Mouse (Mus musculus): ENCODE measurements around the gene Plekho1. TPM values are rescaled to one million over a fixed set of nuclear protein-coding genes. Genes with fewer than 3 reads are reported as not detected.
"Not testable (repeated sequence)": the region's sequence is repeated elsewhere in the genome, so short reads cannot be mapped to it uniquely, and the experiment has no call there.

Gene Plekho1
- polyA plus RNA-seq, 1 experiment from 2014 or later, result 72.8 TPM

DNA sequence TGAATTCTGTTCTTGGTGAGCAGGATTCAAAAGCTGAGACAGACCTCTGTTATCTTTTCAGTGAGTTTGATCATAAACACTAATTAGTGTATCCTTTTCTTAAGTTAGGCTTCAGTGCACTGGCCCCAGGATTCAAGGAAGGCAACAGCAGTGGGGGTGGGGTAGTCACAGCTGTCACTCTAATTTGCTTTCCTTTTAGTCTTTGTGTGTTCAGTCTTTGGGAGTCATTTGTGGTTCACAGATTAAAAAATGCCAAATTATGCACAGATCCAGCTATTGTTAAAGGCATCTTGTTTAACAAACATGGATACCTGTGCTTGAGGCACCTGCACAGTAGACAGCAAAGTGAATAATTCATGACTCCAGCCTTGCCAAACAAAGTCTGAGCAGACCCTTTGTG, 42.8 kb downstream of the Plekho1 start:
- no peaks in the 10 kb centered on the region for H3K9me3 ChIP-seq (ENCODE audit: control insufficient read depth, low read length)
- no peak for ATAC-seq (ENCODE audit: insufficient read depth, low FRiP score, low TSS enrichment)
- no peaks in the 10 kb centered on the region for H3K27me3 ChIP-seq (ENCODE audit: control insufficient read depth, insufficient read depth, low read length)
- H3K36me3 ChIP-seq (ENCODE audit: control insufficient read depth, insufficient read depth, low read length), result no peaks in the 10 kb centered on the region; the same call in 1 of the 2 replicates
- no peak overlapping the region for H3K9ac ChIP-seq (ENCODE audit: low read length)
- no peak overlapping the region for H3K4me3 ChIP-seq (ENCODE audit: low read depth, low read length)
- no peak for DNase-seq (ENCODE audit: low spot score)
- H3K27ac ChIP-seq (ENCODE audit: low read depth, low read length), result no peak overlapping the region
- H3K4me1 ChIP-seq (ENCODE audit: control insufficient read depth, insufficient read depth, low read length), result no peaks in the 10 kb centered on the region
- no peak overlapping the region for H3K4me2 ChIP-seq (ENCODE audit: low read depth)

GRCm38 (mm10) chr3:95951566-95951965, 44.2 kb downstream of the Plekho1 start:
- H3K27me3 ChIP-seq (ENCODE audit: control insufficient read depth, insufficient read depth, low read length), result not testable (repeated sequence)
- H3K4me3 ChIP-seq (ENCODE audit: low read depth, low read length), result peak overlapping the region; percentile 37
- peak; percentile 26 for ATAC-seq (ENCODE audit: insufficient read depth, low FRiP score, low TSS enrichment)

GRCm38 (mm10) chr3:95950763-95951551, 44.8 kb downstream of the Plekho1 start:
- ATAC-seq (ENCODE audit: insufficient read depth, low FRiP score, low TSS enrichment) (peak; percentile 93), DNase-seq (ENCODE audit: low spot score) (peak; percentile 93)
- Histone ChIP-seq H3K4me3 (ENCODE audit: low read depth, low read length) (peak overlapping the region; percentile 37), H3K4me1 (ENCODE audit: control insufficient read depth, insufficient read depth, low read length) (no peaks in the 10 kb centered on the region), H3K27me3 (ENCODE audit: control insufficient read depth, insufficient read depth, low read length) (no peaks in the 10 kb centered on the region), H3K36me3 (ENCODE audit: control insufficient read depth, insufficient read depth, low read length) (peaks cover under 1% of the 10 kb centered on the region; the same call in 1 of the 2 replicates), H3K9ac (ENCODE audit: low read length) (peak overlapping the region; percentile 51), H3K9me3 (ENCODE audit: control insufficient read depth, low read length) (no peaks in the 10 kb centered on the region), H3K27ac (ENCODE audit: low read depth, low read length) (peak overlapping the region; percentile 95), H3K4me2 (ENCODE audit: low read depth) (peak overlapping the region; percentile 70)
- WGBS, result 1% methylated on average over 49 of the region's 49 CpGs

More at GRCm38 (mm10) chr3:95951566-95951965, 44.2 kb downstream of the Plekho1 start:
- not testable (repeated sequence) for H3K9me3 ChIP-seq (ENCODE audit: control insufficient read depth, low read length); DNase-seq (ENCODE audit: low spot score); H3K36me3 ChIP-seq (ENCODE audit: control insufficient read depth, insufficient read depth, low read length); H3K4me1 ChIP-seq (ENCODE audit: control insufficient read depth, insufficient read depth, low read length)
- 74% methylated on average over 12 of the region's 12 CpGs for WGBS
- Histone ChIP-seq H3K27ac (ENCODE audit: low read depth, low read length) (peak overlapping the region; percentile 95), H3K9ac (ENCODE audit: low read length) (peak overlapping the region; percentile 51), H3K4me2 (ENCODE audit: low read depth) (peak overlapping the region; percentile 70)

DNA sequence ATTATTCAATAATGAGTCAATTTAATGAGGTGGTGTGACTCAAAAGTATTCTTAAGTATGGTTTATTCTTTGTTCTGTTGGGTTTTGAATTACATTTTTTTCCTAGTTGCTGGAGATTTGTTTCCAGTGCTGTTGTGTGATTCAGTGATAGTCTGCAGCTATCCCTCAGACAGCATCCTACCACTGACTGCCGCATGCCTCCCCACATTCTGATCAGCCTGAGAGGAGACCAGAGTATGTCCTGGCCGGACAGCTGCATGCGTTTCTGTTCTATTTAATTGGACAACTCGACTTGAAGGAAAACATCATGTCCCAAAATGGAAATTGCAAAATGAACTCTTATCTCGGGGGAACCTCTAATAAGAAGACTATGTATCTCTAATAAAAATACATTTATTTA, 47.5 kb downstream of the Plekho1 start:
- ATAC-seq (ENCODE audit: insufficient read depth, low FRiP score, low TSS enrichment) (no peak), DNase-seq (ENCODE audit: low spot score) (no peak)
- Histone ChIP-seq H3K4me2 (ENCODE audit: low read depth) (no peak overlapping the region), H3K4me3 (ENCODE audit: low read depth, low read length) (no peak overlapping the region), H3K4me1 (ENCODE audit: control insufficient read depth, insufficient read depth, low read length) (no peaks in the 10 kb centered on the region), H3K27ac (ENCODE audit: low read depth, low read length) (no peak overlapping the region), H3K36me3 (ENCODE audit: control insufficient read depth, insufficient read depth, low read length) (peaks cover 6% of the 10 kb centered on the region; the same call in 1 of the 2 replicates), H3K9me3 (ENCODE audit: control insufficient read depth, low read length) (no peaks in the 10 kb centered on the region), H3K9ac (ENCODE audit: low read length) (no peak overlapping the region), H3K27me3 (ENCODE audit: control insufficient read depth, insufficient read depth, low read length) (no peaks in the 10 kb centered on the region)
- 92% methylated on average over 5 of the region's 5 CpGs for WGBS

DNA sequence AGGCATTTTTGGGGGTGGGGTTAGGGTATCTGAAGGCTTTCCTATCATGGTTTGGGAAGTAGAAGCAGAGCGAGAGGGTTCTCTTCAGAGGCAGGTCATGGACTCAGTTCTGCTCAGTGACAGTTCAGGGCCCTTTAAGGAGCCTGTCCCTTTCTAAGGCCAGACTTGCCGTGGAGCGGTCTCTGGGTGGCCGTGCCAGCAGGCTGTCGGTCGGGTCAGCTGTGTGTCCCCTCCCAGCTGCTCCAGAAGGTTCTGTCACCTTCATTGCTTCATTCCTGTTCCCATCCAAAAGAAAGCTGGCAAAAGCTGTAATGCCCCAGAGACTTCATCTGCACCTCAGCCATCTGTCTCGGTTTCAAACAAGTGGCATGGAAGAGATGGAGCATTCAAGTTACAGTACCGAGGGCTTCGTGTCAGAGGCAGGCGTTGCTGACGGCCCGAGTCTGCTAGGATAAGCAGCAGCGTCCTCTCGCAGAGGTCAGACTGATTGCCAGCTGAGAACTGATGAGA, 50.0 kb downstream of the Plekho1 start:
- Histone ChIP-seq H3K27ac (ENCODE audit: low read depth, low read length) (no peak overlapping the region), H3K9me3 (ENCODE audit: control insufficient read depth, low read length) (no peaks in the 10 kb centered on the region), H3K4me2 (ENCODE audit: low read depth) (no peak overlapping the region), H3K4me3 (ENCODE audit: low read depth, low read length) (no peak overlapping the region), H3K36me3 (ENCODE audit: control insufficient read depth, insufficient read depth, low read length) (peaks cover 14% of the 10 kb centered on the region), H3K4me1 (ENCODE audit: control insufficient read depth, insufficient read depth, low read length) (no peaks in the 10 kb centered on the region), H3K27me3 (ENCODE audit: control insufficient read depth, insufficient read depth, low read length) (no peaks in the 10 kb centered on the region), H3K9ac (ENCODE audit: low read length) (no peak overlapping the region)
- ATAC-seq (ENCODE audit: insufficient read depth, low FRiP score, low TSS enrichment) (no peak), DNase-seq (ENCODE audit: low spot score) (no peak)
- WGBS, result 90% methylated on average over 14 of the region's 14 CpGs

GRCm38 (mm10) chr3:95944742-95945141, 51.1 kb downstream of the Plekho1 start:
- H3K36me3 ChIP-seq (ENCODE audit: control insufficient read depth, insufficient read depth, low read length), result peaks cover 17% of the 10 kb centered on the region
- H3K9me3 ChIP-seq (ENCODE audit: control insufficient read depth, low read length), result no peaks in the 10 kb centered on the region
- WGBS, result 91% methylated on average over 8 of the region's 8 CpGs
- H3K27me3 ChIP-seq (ENCODE audit: control insufficient read depth, insufficient read depth, low read length), result no peaks in the 10 kb centered on the region
- H3K27ac ChIP-seq (ENCODE audit: low read depth, low read length), result no peak overlapping the region
- no peak overlapping the region for H3K9ac ChIP-seq (ENCODE audit: low read length)
- H3K4me1 ChIP-seq (ENCODE audit: control insufficient read depth, insufficient read depth, low read length), result no peaks in the 10 kb centered on the region
- no peak overlapping the region for H3K4me3 ChIP-seq (ENCODE audit: low read depth, low read length)
- ATAC-seq (ENCODE audit: insufficient read depth, low FRiP score, low TSS enrichment) (no peak), DNase-seq (ENCODE audit: low spot score) (no peak)
- H3K4me2 ChIP-seq (ENCODE audit: low read depth), result no peak overlapping the region

DNA sequence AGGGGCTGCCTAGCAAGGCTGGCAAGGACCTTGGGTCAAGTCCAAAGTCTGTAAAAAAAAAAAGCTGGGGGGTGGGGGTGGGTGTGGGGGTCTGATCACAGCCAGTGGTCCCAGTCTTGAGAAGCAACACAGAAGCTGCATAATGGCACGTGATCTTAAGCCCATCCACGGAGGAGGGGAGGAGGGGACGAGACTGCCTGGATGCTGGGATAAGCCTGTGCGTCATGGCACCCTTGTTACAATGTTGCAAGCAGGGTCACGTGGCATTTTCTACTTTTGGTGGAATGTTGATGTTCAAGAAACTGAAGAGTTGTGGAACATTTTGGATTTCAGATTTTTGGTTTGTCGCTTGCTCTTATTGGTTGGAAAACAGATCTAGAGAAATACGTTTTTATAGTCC, 52.6 kb downstream of the Plekho1 start:
- Histone ChIP-seq H3K27ac (ENCODE audit: low read depth, low read length) (no peak overlapping the region), H3K4me3 (ENCODE audit: low read depth, low read length) (no peak overlapping the region), H3K27me3 (ENCODE audit: control insufficient read depth, insufficient read depth, low read length) (no peaks in the 10 kb centered on the region), H3K9me3 (ENCODE audit: control insufficient read depth, low read length) (no peaks in the 10 kb centered on the region), H3K4me2 (ENCODE audit: low read depth) (no peak overlapping the region), H3K4me1 (ENCODE audit: control insufficient read depth, insufficient read depth, low read length) (no peaks in the 10 kb centered on the region), H3K36me3 (ENCODE audit: control insufficient read depth, insufficient read depth, low read length) (peaks cover 27% of the 10 kb centered on the region), H3K9ac (ENCODE audit: low read length) (no peak overlapping the region)
- 98% methylated on average over 7 of the region's 7 CpGs for WGBS
- DNase-seq (ENCODE audit: low spot score), result no peak
- ATAC-seq (ENCODE audit: insufficient read depth, low FRiP score, low TSS enrichment), result no peak

DNA sequence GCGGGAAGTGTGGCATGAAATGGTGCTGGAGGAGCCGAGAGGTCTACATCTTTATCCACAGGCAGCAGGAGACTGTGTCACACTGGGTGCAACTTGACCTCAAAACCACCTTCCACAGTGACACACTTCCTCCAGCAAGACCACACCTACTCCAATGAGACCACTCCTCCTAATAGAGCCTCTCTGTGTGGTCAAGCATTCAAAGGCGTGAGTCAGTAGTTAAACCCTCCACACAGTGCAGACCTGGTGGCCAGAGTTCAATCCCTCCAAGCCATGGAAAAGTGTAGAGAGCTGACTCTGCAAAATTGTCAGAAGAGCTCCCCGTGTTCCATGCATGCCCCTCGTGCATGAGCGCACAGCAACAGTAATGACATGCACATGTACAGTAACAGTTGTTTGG, 53.1 kb downstream of the Plekho1 start:
- no peak overlapping the region for H3K4me3 ChIP-seq (ENCODE audit: low read depth, low read length)
- no peak overlapping the region for H3K4me2 ChIP-seq (ENCODE audit: low read depth)
- no peaks in the 10 kb centered on the region for H3K27me3 ChIP-seq (ENCODE audit: control insufficient read depth, insufficient read depth, low read length)
- DNase-seq (ENCODE audit: low spot score) (no peak), ATAC-seq (ENCODE audit: insufficient read depth, low FRiP score, low TSS enrichment) (no peak)
- no peaks in the 10 kb centered on the region for H3K4me1 ChIP-seq (ENCODE audit: control insufficient read depth, insufficient read depth, low read length)
- WGBS, result 91% methylated on average over 6 of the region's 6 CpGs
- peaks cover 30% of the 10 kb centered on the region for H3K36me3 ChIP-seq (ENCODE audit: control insufficient read depth, insufficient read depth, low read length)
- no peak overlapping the region for H3K27ac ChIP-seq (ENCODE audit: low read depth, low read length)
- no peak overlapping the region for H3K9ac ChIP-seq (ENCODE audit: low read length)
- no peaks in the 10 kb centered on the region for H3K9me3 ChIP-seq (ENCODE audit: control insufficient read depth, low read length)

GRCm38 (mm10) chr3:95938835-95939234, 57.0 kb downstream of the Plekho1 start:
- ATAC-seq (ENCODE audit: insufficient read depth, low FRiP score, low TSS enrichment) (no peak), DNase-seq (ENCODE audit: low spot score) (no peak)
- no peak overlapping the region for H3K4me2 ChIP-seq (ENCODE audit: low read depth)

More at GRCm38 (mm10) chr3:95938835-95939234, 57.0 kb downstream of the Plekho1 start:
- Histone ChIP-seq H3K4me3 (ENCODE audit: low read depth, low read length) (no peak overlapping the region), H3K9me3 (ENCODE audit: control insufficient read depth, low read length) (no peaks in the 10 kb centered on the region), H3K9ac (ENCODE audit: low read length) (no peak overlapping the region), H3K27me3 (ENCODE audit: control insufficient read depth, insufficient read depth, low read length) (no peaks in the 10 kb centered on the region), H3K36me3 (ENCODE audit: control insufficient read depth, insufficient read depth, low read length) (peaks cover 40% of the 10 kb centered on the region), H3K27ac (ENCODE audit: low read depth, low read length) (no peak overlapping the region), H3K4me1 (ENCODE audit: control insufficient read depth, insufficient read depth, low read length) (no peaks in the 10 kb centered on the region)
- WGBS, result 95% methylated on average over 15 of the region's 15 CpGs
